Mouse (Mus musculus) intestine, postnatal 0 days (tissue): Measurements from ENCODE around the gene Gm12169. TPM values are rescaled to one million over a fixed set of nuclear protein-coding genes. Genes with fewer than 3 reads are reported as not detected.

Experiments used
- ATAC-seq: fragments of 200-750 bp; cut with Nextera tagmentation; 2 replicates; pipeline ENCODE4 v1.8.0; 2017; ENCODE audit warnings: mild to moderate bottlenecking, moderate TSS enrichment, moderate library complexity
- H3K27ac ChIP-seq: fragments of 300-500 bp; sonication (generic); 2 replicates; pipeline ENCODE4 v1.5.1; 2014; ENCODE audit warnings: mild to moderate bottlenecking, low read depth, low read length, moderate library complexity
- H3K27me3 ChIP-seq: fragments of 300-500 bp; sonication (generic); replicated peaks from 2 replicates; pipeline ENCODE4 v1.6.1; 2014; ENCODE audit warnings: low read length, mixed read lengths; ENCODE audit not compliant: control insufficient read depth, insufficient read depth
- H3K36me3 ChIP-seq: fragments of 300-500 bp; sonication (generic); 2 replicates; pipeline ENCODE4 v1.6.1; 2014; ENCODE audit warnings: mild to moderate bottlenecking, moderate library complexity; ENCODE audit not compliant: control insufficient read depth, insufficient read depth
- H3K4me1 ChIP-seq: fragments of 300-500 bp; sonication (generic); replicated peaks from 2 replicates; pipeline ENCODE4 v1.6.1; 2014; ENCODE audit warnings: antibody characterized with exemption, low read length, mixed read lengths; ENCODE audit not compliant: control insufficient read depth, insufficient read depth
- H3K4me2 ChIP-seq: fragments of 300-500 bp; sonication (generic); replicated peaks from 2 replicates; pipeline ENCODE4 v1.6.1; 2014; ENCODE audit warnings: low read depth, mild to moderate bottlenecking, moderate library complexity
- H3K4me3 ChIP-seq: fragments of 300-500 bp; sonication (generic); 2 replicates; pipeline ENCODE4 v1.5.1; 2014; ENCODE audit warnings: low read depth, low read length
- H3K9ac ChIP-seq: fragments of 300-500 bp; sonication (generic); 2 replicates; pipeline ENCODE4 v1.6.1; 2014; ENCODE audit warnings: mild to moderate bottlenecking, low read depth, low read length
- H3K9me3 ChIP-seq: fragments of 300-500 bp; sonication (generic); 2 replicates; pipeline ENCODE4 v1.6.1; 2016; ENCODE audit warnings: mixed run types; ENCODE audit not compliant: control insufficient read depth
- CTCF ChIP-seq: sonication (generic); IDR thresholded peaks from 2 replicates; pipeline ENCODE4 v1.5.1; 2016; ENCODE audit warnings: low read depth, mild to moderate bottlenecking, control low read depth, antibody characterized with exemption, moderate library complexity
- WGBS: fragments of 180-500 bp; shearing (Covaris S2); extraction: QIAGEN DNeasy Blood & Tissue Kit; methylation state at CpG from one replicate; pipeline ENCODE4 v1.1.7; 2014; 5-methylcytosine and 5-hydroxymethylcytosine counted together
- polyA plus RNA-seq: library from polyadenylated mRNA; unstranded; fragments of >200 nt; fragmentation: Nextera tagmentation; extraction: Ambion mirVana; gene quantifications from 2 replicates; pipeline ENCODE4 v1.2.1, GENCODE M21; 2015

Gene Gm12169
- polyA plus RNA-seq, 1 experiment from 2014 or later: not detected

DNA sequence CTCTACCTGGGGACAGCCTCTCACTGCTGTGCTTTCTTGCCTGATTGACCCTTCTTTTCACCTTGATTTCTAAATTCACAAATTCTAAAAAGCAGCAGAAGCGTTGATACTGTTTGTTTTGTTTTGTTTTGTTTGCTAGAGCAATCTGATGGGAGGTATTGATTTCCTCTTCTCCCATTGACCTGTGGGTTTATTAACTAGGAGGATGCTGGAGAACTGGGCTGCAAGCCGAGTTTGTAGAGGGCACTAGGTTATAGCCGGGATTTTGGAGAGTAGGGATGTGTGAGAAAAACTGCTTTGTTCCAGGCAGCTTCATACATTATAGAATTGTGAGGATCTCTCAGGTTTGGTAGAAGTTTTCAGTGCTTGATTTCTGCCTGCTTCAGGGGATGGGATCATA, 56.4 kb downstream of the Gm12169 start:
- TF ChIP-seq CTCF: no peak
- Histone ChIP-seq H3K4me3 (no peak overlapping the region), H3K36me3 (no peaks in the 10 kb centered on the region), H3K4me1 (no peaks in the 10 kb centered on the region), H3K9me3 (no peaks in the 10 kb centered on the region), H3K4me2 (no peak overlapping the region), H3K27ac (no peak overlapping the region), H3K9ac (no peak overlapping the region), H3K27me3 (no peaks in the 10 kb centered on the region)
- WGBS: 66% methylated on average over 3 of the region's 3 CpGs
- no peak for ATAC-seq

DNA sequence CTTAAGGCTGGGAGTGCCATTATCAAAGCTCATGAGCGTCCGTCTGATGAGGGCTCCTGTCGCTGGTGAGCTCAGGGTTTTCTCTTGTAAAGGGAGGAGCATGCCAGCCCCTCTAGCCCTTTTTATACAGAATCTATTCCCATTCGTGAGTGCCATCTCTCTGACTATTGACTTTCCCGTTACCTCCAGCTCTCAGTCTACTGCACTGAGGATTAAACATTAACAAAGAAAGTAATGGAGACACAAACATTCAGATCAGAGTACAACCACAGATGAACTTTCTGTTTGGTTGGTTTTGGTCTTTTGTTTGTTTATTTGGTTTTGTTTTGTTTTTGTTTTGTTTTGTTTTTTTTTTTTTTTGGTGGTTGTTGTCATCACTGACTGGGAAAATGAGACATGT, 58.7 kb downstream of the Gm12169 start:
- no peaks in the 10 kb centered on the region for H3K4me1 ChIP-seq
- no peak overlapping the region for H3K9ac ChIP-seq
- H3K4me3 ChIP-seq: no peak overlapping the region
- ATAC-seq: no peak
- no peak overlapping the region for H3K27ac ChIP-seq
- H3K27me3 ChIP-seq: no peaks in the 10 kb centered on the region
- no peak overlapping the region for H3K4me2 ChIP-seq
- 56% methylated on average over 5 of the region's 5 CpGs for WGBS
- H3K9me3 ChIP-seq: no peaks in the 10 kb centered on the region
- no peaks in the 10 kb centered on the region for H3K36me3 ChIP-seq
- TF ChIP-seq CTCF: no peak

Other genes with a start within 250 kb of the Gm12169 start
- 1.9 and 2.0 TPM in 2 replicates for gene Cyfip2, start 211.4 kb upstream of the Gm12169 start, polyA plus RNA-seq
- 0.07 and 0.09 TPM in 2 replicates for gene Itk, start 134.7 kb upstream of the Gm12169 start, polyA plus RNA-seq
- not detected in 2 replicates for gene Fam71b, start 127.7 kb upstream of the Gm12169 start, polyA plus RNA-seq
- 40.6 and 43.0 TPM in 2 replicates for gene Med7, start 87.3 kb upstream of the Gm12169 start, polyA plus RNA-seq
- gene Havcr2, start 69.3 kb upstream of the Gm12169 start, polyA plus RNA-seq: 0.21 and 0.22 TPM in 2 replicates
- not detected in 2 replicates for gene BC053393, start 47.3 kb downstream of the Gm12169 start, polyA plus RNA-seq
- not detected in 2 replicates for gene Dppa1, start 105.0 kb downstream of the Gm12169 start, polyA plus RNA-seq
- gene Timd2, start 182.8 kb downstream of the Gm12169 start, polyA plus RNA-seq: 1.9 and 2.7 TPM in 2 replicates
- not detected in 2 replicates for gene Havcr1, start 210.9 kb downstream of the Gm12169 start, polyA plus RNA-seq